Mouse (Mus musculus) B cell, adult 2 months (primary cell): Measurements from ENCODE around the gene Dctn3.

Experiments
- DNase-seq, 2 experiments: peaks; one replicate each; pipeline ENCODE4 v3.0.0; 2022

Dctn3 gene

GRCm38 (mm10) chr4:41670836-41671235 lies 52.1 kb downstream of the Dctn3 start:
- DNase-seq, result no peak

DNA sequence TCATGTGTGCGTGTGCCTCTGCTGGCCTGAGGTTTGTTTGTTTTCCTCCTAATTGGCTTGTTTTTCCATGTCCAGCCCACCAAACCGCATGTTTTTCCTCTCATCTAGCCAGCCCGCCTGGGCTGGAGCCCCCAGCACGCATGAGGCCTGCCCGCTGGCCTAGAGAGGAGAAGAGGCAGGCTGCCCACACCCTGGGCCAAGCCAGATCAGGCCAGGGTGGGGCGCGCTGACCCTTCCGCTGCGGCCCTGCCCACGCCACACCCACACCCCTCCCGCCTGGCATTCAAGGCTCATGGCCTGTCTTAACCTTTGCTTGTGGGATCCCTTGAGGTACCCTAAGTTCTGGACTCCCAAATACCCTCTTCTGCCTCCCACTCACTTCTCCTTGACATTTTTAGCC lies 56.3 kb downstream of the Dctn3 start:
- no peak for DNase-seq

GRCm38 (mm10) chr4:41665009-41665675 lies 57.8 kb downstream of the Dctn3 start:
- DNase-seq, result no peak
